Mouse (Mus musculus): ENCODE data around the gene Ddit4l. TPM values are rescaled to one million over a fixed set of nuclear protein-coding genes. Genes with fewer than 3 reads are reported as not detected.
"Not testable (repeated sequence)": the region's sequence is repeated elsewhere in the genome, so short reads cannot be mapped to it uniquely, and the experiment has no call there.

Gene Ddit4l
- total RNA-seq, 2 experiments from 2014 or later: not detected

DNA sequence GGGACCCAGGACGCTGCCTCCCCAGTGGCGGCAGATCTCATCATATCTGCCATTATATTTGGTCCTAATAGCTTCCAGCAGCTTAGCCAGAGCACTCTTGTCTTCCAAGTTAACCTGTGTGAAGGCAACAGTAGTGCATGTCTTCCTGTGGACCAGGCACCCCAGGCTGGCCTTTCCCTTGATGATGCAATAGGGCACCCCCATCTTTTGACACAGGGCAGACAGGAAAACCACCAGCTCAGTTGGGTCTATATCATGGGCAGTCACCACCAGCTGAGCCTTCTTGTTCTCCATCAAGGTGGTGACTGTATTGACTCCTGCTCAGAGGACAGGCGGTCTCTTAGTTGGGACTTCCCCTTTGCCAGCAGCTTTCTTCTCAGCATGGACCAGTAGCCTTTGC lies 22.7 kb downstream of the Ddit4l start:
- no peak for ATAC-seq (replicated peaks; ENCODE audit: low FRiP score, poor library complexity, severe bottlenecking)

DNA sequence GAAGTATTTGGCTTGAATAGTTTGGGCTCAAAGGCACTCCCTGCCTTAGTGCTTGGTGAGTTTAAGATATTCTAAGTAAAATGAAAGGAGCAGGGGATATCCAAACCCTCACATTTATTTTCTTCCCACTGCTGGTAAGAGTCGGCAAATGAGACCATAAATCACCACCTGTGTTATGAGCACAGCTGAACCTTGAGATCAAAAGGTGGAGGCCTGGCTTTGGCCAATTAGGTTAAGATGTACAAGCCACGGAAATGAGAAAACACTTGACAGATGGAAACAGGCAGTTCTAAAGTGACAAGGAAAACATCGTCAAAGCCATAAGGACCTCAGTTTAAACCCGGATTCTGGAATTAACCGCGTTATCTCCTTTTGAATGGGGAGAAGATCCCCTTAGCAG lies 23.5 kb downstream of the Ddit4l start:
- no peak for ATAC-seq (replicated peaks; ENCODE audit: low FRiP score, poor library complexity, severe bottlenecking)

DNA sequence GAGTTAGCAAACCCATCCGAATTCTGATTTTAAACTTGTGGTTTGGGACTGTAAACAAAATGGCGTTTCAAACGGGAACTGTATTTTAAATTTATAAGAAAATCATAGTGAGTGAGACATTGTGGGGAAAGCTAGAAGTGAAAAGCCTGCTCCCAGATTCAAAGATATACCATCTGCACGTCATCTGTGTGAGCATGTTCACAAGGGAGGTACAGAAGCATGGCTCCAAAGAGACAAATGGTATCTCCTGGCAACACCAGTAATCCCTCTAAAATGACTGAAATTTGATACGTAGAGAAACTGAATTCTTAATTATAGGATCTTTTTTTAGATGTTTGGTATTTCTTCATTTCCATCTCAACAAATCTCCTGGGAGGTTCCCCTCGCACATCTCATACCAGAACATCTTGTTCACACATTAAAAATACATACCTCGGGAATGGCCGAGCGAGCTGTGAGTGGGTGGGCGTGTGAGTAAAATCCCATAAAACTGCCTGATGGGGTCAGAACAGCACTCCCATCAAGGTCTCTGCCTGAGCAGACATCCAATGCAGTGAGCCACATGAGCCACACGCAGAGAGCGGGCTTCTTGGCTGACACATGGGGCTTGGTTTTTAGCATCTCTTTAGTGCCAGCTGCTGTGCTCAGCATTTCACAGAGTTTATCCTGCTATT lies 26.2 kb downstream of the Ddit4l start:
- ATAC-seq (replicated peaks; ENCODE audit: low FRiP score, poor library complexity, severe bottlenecking): no peak

DNA sequence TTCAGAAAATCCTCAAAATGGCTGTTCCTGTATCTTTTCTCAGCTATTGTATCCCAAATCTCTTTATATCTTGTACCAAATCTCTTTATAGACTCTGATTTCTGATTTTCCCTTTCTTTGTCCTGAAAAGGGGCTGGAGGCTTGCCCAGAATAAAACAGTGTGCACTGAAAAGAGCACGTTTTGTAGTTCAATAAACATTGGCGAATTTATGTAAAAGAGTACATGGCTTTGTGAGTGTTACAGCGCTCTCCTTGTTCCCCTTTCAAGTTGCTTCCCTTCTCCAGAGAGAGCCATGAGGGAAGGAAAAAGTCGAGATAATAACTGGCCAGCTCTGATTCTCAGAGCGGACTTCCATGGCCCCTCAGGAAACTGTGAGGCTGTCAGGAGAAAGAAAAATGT lies 27.7 kb downstream of the Ddit4l start:
- no peak for ATAC-seq (replicated peaks; ENCODE audit: low FRiP score, poor library complexity, severe bottlenecking)

DNA sequence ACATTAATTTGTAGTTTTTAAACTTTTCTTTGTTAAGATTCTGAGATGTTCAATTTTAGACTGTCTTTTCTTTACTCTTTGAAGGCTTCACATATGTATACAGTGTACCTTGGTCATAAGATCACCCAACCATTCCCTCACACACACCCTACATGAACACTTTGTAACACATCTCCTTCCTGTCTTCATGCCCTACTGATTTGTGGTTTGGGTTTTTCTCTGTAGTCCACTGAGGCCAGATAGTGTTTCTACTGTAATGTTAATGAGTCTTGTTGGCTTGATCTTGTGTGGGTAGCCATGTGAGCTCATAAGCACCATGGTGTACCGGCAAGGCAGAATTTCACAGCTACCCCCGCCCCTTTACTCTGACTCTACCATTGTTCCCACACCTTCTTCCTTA lies 31.4 kb downstream of the Ddit4l start:
- ATAC-seq (replicated peaks; ENCODE audit: low FRiP score, poor library complexity, severe bottlenecking): no peak

DNA sequence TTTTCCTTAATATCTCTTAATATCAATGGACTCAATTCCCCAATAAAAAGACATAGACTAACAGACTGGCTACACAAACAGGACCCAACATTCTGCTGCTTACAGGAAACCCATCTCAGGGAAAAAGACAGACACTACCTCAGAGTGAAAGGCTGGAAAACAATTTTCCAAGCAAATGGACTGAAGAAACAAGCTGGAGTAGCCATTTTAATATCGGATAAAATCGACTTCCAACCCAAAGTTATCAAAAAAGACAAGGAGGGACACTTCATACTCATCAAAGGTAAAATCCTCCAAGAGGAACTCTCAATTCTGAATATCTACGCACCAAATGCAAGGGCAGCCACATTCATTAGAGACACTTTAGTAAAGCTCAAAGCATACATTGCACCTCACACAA lies 49.8 kb downstream of the Ddit4l start, which contains the start of gene Gm21962:
TSS of gene Gm21962 (plus strand) at position 301 of the 400 bp plus-strand sequence.
- ATAC-seq (replicated peaks; ENCODE audit: low FRiP score, poor library complexity, severe bottlenecking): not testable (repeated sequence)

Other genes starting within 250 kb of the Ddit4l start
- not detected in 2 replicates for gene Gm21962, start 49.9 kb downstream of the Ddit4l start, total RNA-seq (2015; ENCODE audit: low replicate concordance)
- 0.77 TPM in 1 of 2 replicates, not detected in the other for gene Gm21962, start 49.9 kb downstream of the Ddit4l start, total RNA-seq (2017; ENCODE audit: low replicate concordance)
- 951 and 1,242 TPM in 2 replicates for gene H2afz, start 242.9 kb downstream of the Ddit4l start, total RNA-seq (2015; ENCODE audit: low replicate concordance)
- gene H2afz, start 242.9 kb downstream of the Ddit4l start, total RNA-seq (2017; ENCODE audit: low replicate concordance): 578 and 824 TPM in 2 replicates
- gene Dnajb14, start 246.1 kb downstream of the Ddit4l start, total RNA-seq (2015; ENCODE audit: low replicate concordance): 5.0 and 7.6 TPM in 2 replicates
- 4.1 and 6.0 TPM in 2 replicates for gene Dnajb14, start 246.1 kb downstream of the Ddit4l start, total RNA-seq (2017; ENCODE audit: low replicate concordance)